Mouse (Mus musculus) intestine, postnatal 0 days (tissue): ENCODE results near the gene Gm3618. TPM values are rescaled to one million over a fixed set of nuclear protein-coding genes. Genes with fewer than 3 reads are reported as not detected.
"Not testable (repeated sequence)": the region's sequence is repeated elsewhere in the genome, so short reads cannot be mapped to it uniquely, and the experiment has no call there.

Experiments
- ATAC-seq: fragments of 200-750 bp; cut with Nextera tagmentation; 2 replicates; pipeline ENCODE4 v1.8.0; 2017; ENCODE audit warnings: mild to moderate bottlenecking, moderate TSS enrichment, moderate library complexity
- H3K27ac ChIP-seq: fragments of 300-500 bp; sonication (generic); 2 replicates; pipeline ENCODE4 v1.5.1; 2014; ENCODE audit warnings: mild to moderate bottlenecking, low read depth, low read length, moderate library complexity
- H3K27me3 ChIP-seq: fragments of 300-500 bp; sonication (generic); replicated peaks from 2 replicates; pipeline ENCODE4 v1.6.1; 2014; ENCODE audit warnings: low read length, mixed read lengths; ENCODE audit not compliant: control insufficient read depth, insufficient read depth
- H3K36me3 ChIP-seq: fragments of 300-500 bp; sonication (generic); 2 replicates; pipeline ENCODE4 v1.6.1; 2014; ENCODE audit warnings: mild to moderate bottlenecking, moderate library complexity; ENCODE audit not compliant: control insufficient read depth, insufficient read depth
- H3K4me1 ChIP-seq: fragments of 300-500 bp; sonication (generic); replicated peaks from 2 replicates; pipeline ENCODE4 v1.6.1; 2014; ENCODE audit warnings: antibody characterized with exemption, low read length, mixed read lengths; ENCODE audit not compliant: control insufficient read depth, insufficient read depth
- H3K4me2 ChIP-seq: fragments of 300-500 bp; sonication (generic); replicated peaks from 2 replicates; pipeline ENCODE4 v1.6.1; 2014; ENCODE audit warnings: low read depth, mild to moderate bottlenecking, moderate library complexity
- H3K4me3 ChIP-seq: fragments of 300-500 bp; sonication (generic); 2 replicates; pipeline ENCODE4 v1.5.1; 2014; ENCODE audit warnings: low read depth, low read length
- H3K9ac ChIP-seq: fragments of 300-500 bp; sonication (generic); 2 replicates; pipeline ENCODE4 v1.6.1; 2014; ENCODE audit warnings: mild to moderate bottlenecking, low read depth, low read length
- H3K9me3 ChIP-seq: fragments of 300-500 bp; sonication (generic); 2 replicates; pipeline ENCODE4 v1.6.1; 2016; ENCODE audit warnings: mixed run types; ENCODE audit not compliant: control insufficient read depth
- WGBS: fragments of 180-500 bp; shearing (Covaris S2); extraction: QIAGEN DNeasy Blood & Tissue Kit; methylation state at CpG from one replicate; pipeline ENCODE4 v1.1.7; 2014; 5-methylcytosine and 5-hydroxymethylcytosine counted together
- polyA plus RNA-seq: library from polyadenylated mRNA; unstranded; fragments of >200 nt; fragmentation: Nextera tagmentation; extraction: Ambion mirVana; gene quantifications from 2 replicates; pipeline ENCODE4 v1.2.1, GENCODE M21; 2015

Gm3618 gene
- not detected in 2 replicates for polyA plus RNA-seq

DNA sequence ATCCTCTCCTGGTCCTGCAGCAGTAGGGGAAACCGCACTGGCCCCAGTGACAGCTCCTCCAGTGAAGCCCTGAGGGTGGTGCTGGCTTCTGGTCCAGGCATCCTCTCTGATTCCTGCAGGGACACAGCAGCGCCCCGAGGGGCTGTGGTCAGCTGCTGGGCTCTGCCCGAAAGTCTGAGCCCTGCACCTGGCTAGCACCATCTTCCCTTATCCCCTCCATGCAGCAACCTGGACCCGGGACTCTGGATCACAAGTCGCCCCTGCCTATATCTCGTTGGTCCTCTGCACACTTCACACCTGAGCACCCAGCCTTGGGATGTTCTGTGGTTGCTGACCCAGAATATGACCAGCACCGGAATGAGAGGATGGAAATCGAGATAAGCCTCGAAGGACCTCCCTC is at the start of gene Gm3618:
TSS of gene Gm3618 (minus strand) at position 101 of the 400 bp plus-strand sequence.
- not testable (repeated sequence) for H3K4me2 ChIP-seq, H3K4me3 ChIP-seq, H3K9ac ChIP-seq, H3K4me1 ChIP-seq, ATAC-seq, H3K27me3 ChIP-seq, H3K9me3 ChIP-seq, H3K27ac ChIP-seq, H3K36me3 ChIP-seq
- no CpG with 5 or more reads among the region's 10 CpGs for WGBS

DNA sequence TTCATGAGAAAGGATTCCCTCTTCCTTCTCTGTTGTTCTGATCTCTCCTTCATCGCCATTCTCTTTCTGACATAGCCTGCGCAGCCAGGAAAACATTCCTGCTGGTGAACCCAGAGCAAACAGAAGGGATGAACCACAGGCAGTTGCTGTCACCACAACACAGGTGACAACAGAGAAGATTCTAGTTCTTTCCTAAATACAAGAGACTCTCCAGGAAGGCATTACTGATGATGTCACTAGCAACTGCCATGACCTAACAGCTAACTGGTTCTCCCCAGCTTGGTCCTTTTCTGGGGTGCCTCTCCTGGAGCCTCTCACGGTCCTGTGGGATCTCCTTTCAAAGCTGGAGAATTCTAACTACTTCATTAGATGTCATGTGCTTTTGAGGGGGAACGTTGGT is 46.7 kb upstream of the Gm3618 start, which contains the start of gene Gm16440:
TSS of gene Gm16440 (minus strand) at position 101 of the 400 bp plus-strand sequence.
- not testable (repeated sequence) for H3K9ac ChIP-seq, H3K4me3 ChIP-seq, H3K9me3 ChIP-seq, H3K27ac ChIP-seq, H3K4me1 ChIP-seq, ATAC-seq, H3K27me3 ChIP-seq, H3K36me3 ChIP-seq, H3K4me2 ChIP-seq
- WGBS = 81% methylated on average over 2 of the region's 4 CpGs

DNA sequence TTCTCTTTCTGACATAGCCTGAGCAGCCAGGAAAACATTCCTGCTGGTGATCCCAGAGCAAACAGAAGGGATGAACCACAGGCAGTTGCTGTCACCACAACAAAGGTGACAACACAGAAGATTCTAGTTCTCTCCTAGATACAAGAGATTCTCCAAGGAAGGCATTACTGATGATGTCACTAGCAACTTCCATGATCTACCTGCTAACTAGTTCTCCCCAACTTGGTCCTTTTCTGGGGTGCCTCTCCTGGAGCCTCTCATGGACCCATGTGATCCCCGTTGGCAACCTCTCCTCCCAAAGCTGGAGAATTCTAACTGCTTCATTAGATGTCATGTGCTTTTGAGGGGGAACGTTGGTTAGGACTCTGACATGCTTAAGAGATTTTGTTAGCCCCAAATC is 38.7 kb downstream of the Gm3618 start, which contains the start of gene Gm21103:
TSS of gene Gm21103 (minus strand) at position 101 of the 400 bp plus-strand sequence.
- H3K27ac ChIP-seq, H3K9ac ChIP-seq, H3K27me3 ChIP-seq, H3K36me3 ChIP-seq, H3K9me3 ChIP-seq, H3K4me3 ChIP-seq, ATAC-seq, H3K4me1 ChIP-seq, H3K4me2 ChIP-seq: not testable (repeated sequence)
- WGBS = 78% methylated on average over 2 of the region's 2 CpGs

DNA sequence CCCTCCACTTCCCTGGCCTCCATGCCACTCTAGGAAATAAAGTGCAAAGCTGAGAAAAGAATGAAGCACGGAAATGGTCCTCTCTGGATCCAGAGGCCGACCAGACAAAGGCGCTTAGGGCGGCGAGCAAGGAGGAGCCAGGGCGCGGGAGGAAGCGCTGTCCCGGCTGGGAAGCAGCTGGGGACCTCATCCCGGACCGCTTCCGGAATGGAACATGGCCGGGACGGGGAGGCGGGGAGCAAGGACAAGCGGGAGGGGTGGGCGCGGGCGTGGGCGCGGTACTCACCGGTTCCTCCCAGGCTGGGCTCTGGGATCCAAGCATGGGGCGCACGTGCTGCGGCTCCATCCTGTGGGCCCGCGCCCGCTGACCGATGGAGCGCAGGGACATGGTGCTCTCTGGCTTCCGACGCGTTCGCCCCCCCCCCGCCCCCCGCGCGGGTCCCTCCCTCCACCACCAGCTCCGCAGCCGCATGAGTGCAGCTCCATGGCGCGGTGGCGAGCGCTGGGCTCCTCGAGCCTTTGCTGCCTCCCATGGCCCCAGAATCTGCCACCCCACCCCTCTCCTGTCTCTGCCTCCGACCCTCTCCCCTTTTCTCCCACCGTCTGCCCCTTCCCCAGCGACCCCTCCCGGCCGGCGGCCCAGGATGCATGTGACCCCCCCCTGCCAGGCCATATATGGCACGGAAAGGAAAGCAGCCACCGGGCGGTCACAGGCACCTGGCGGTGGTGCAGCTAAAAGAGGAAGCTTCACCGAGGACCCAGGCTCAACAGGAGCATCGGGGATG is 56.4 kb downstream of the Gm3618 start, which contains the start of gene Gm3411:
TSS of gene Gm3411 (minus strand) at position 320 of the 785 bp plus-strand sequence.
- WGBS = under 1% methylated on average over 35 of the region's 57 CpGs
- H3K27me3 ChIP-seq, H3K9ac ChIP-seq, ATAC-seq, H3K9me3 ChIP-seq, H3K27ac ChIP-seq, H3K36me3 ChIP-seq, H3K4me1 ChIP-seq: not testable (repeated sequence)
- Histone ChIP-seq H3K4me2 (peak within 1 kb of the TSS; percentile 75), H3K4me3 (peak within 1 kb of the TSS; percentile 35)

Other genes with a start within 250 kb of the Gm3618 start
- 0.13 and 0.39 TPM in 2 replicates for gene Gm8206, start 249.7 kb downstream of the Gm3618 start, polyA plus RNA-seq
- gene Gm3468, start 235.0 kb downstream of the Gm3618 start, polyA plus RNA-seq = 0.30 and 0.47 TPM in 2 replicates
- not detected in 2 replicates for gene Gm3476, start 217.9 kb downstream of the Gm3618 start, polyA plus RNA-seq
- gene Gm21560, start 124.4 kb downstream of the Gm3618 start, polyA plus RNA-seq = not detected in 2 replicates
- 0.70 and 1.1 TPM in 2 replicates for gene Gm3411, start 56.4 kb downstream of the Gm3618 start, polyA plus RNA-seq
- not detected in 2 replicates for gene Gm21103, start 38.8 kb downstream of the Gm3618 start, polyA plus RNA-seq
- not detected in 2 replicates for gene Gm16440, start 46.6 kb upstream of the Gm3618 start, polyA plus RNA-seq
- gene Gm3591, start 68.8 kb upstream of the Gm3618 start, polyA plus RNA-seq = 0.46 TPM in 1 of 2 replicates, not detected in the other
- gene Gm3594, start 100.9 kb upstream of the Gm3618 start, polyA plus RNA-seq = not detected in 2 replicates
- gene Gm8356, start 193.6 kb upstream of the Gm3618 start, polyA plus RNA-seq = not detected in 2 replicates
- gene Gm3629, start 246.9 kb upstream of the Gm3618 start, polyA plus RNA-seq = 0.29 TPM in 1 of 2 replicates, not detected in the other